Mouse (Mus musculus) ES-E14 (cell line): ENCODE measurements around the gene Endov.

Experiments used
- CHD2 ChIP-seq: IDR thresholded peaks from 2 replicates; pipeline ENCODE4 v1.6.1; 2014; ENCODE audit warnings: mild to moderate bottlenecking, low read depth, low read length, inconsistent platforms
- ZC3H11A ChIP-seq: IDR thresholded peaks from 2 replicates; pipeline ENCODE4 v1.6.1; 2012; ENCODE audit warnings: low read depth, mild to moderate bottlenecking, inconsistent platforms, low read length, borderline replicate concordance

GRCm38 (mm10) chr11:119543816-119544517 is 52.8 kb downstream of the Endov start:
- TF ChIP-seq ZC3H11A (no peak), CHD2 (no peak)
